Mouse (Mus musculus) E14TG2a.4 (cell line): ENCODE data around the gene Hus1.
A peak's percentile ranks its signal among the peaks of the same experiment; 100 is the strongest.

Source experiments
- H3K27me3 ChIP-seq: 2 replicates; pipeline ENCODE4 v1.6.1; 2014; ENCODE audit warnings: low read length, control low read depth; ENCODE audit not compliant: insufficient read depth
- H3K36me3 ChIP-seq: 2 replicates; pipeline ENCODE4 v1.6.1; 2014; ENCODE audit warnings: low read length, control low read depth; ENCODE audit not compliant: insufficient read depth
- H3K4me1 ChIP-seq: replicated peaks from 2 replicates; pipeline ENCODE4 v1.6.1; 2014; ENCODE audit warnings: low read depth, low read length, control low read depth
- H3K4me3 ChIP-seq: replicated peaks from 2 replicates; pipeline ENCODE4 v1.5.1; 2014; ENCODE audit warnings: mild to moderate bottlenecking, low read length
- H3K9me3 ChIP-seq: 2 replicates; pipeline ENCODE4 v1.6.1; 2014; ENCODE audit warnings: low read length, control low read depth
- CTCF ChIP-seq: conservative IDR thresholded peaks from 2 replicates; pipeline ENCODE4 v1.5.1; 2014; ENCODE audit warnings: low read length
- NANOG ChIP-seq: IDR thresholded peaks from 2 replicates; pipeline ENCODE4 v1.6.1; 2014; ENCODE audit warnings: borderline replicate concordance, low read length, mixed read lengths
- POU5F1 ChIP-seq: IDR thresholded peaks from 2 replicates; pipeline ENCODE4 v1.6.1; 2014; ENCODE audit warnings: low read length, borderline replicate concordance

The Hus1 gene

DNA sequence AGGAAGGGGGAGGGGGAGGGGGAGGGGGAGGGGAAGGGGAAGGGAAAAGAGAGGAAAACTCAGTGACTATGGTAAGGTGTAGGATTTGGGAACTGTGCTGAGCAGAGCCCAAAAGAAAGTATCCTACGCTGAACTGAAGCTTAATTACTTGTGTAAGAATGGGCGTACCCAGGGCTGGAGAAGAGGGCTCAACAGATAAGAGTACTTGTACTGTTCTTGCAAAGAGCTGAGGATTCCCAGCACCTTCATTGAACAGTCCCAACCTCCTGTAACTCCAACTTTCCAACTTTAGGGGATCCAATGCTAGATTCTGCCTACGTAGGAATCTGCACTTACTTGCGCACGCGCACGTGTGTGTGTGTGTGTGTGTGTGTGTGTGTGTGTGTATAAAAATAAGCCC lies 42.9 kb downstream of the Hus1 start:
- Histone ChIP-seq H3K27me3 (0 out of 2 replicates have a peak, but pooled peaks cover 4% of the 10 kb centered on the region), H3K36me3 (no peaks in the 10 kb centered on the region), H3K4me3 (no peak overlapping the region), H3K9me3 (no peaks in the 10 kb centered on the region), H3K4me1 (no peaks in the 10 kb centered on the region)
- TF ChIP-seq CTCF = no peak
- TF ChIP-seq POU5F1 = no peak
- TF ChIP-seq NANOG = no peak

DNA sequence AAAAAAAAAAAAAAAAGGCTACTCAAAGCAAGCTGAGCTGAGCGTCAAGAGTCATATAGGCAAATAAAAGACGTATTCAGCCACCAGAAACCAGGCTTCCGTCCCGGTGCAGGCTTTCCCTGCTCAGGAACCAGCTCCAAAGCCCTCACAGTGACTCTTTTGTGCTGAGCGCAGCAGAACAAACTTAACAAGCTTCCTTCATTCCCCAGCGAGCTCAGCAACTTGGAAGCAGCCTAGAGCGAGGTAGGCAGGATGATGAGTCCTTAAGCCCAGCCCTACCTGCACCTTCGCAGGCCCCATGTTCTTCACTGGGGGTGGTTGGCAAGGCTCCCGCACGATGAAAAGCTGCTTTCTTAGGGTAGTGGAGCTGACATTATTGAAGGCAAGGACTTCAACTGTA lies 52.4 kb downstream of the Hus1 start:
- Histone ChIP-seq H3K36me3 (no peaks in the 10 kb centered on the region), H3K4me3 (no peak overlapping the region), H3K27me3 (no peaks in the 10 kb centered on the region), H3K4me1 (no peaks in the 10 kb centered on the region), H3K9me3 (no peaks in the 10 kb centered on the region)
- no peak for TF ChIP-seq NANOG
- no peak for TF ChIP-seq POU5F1
- no peak for TF ChIP-seq CTCF

DNA sequence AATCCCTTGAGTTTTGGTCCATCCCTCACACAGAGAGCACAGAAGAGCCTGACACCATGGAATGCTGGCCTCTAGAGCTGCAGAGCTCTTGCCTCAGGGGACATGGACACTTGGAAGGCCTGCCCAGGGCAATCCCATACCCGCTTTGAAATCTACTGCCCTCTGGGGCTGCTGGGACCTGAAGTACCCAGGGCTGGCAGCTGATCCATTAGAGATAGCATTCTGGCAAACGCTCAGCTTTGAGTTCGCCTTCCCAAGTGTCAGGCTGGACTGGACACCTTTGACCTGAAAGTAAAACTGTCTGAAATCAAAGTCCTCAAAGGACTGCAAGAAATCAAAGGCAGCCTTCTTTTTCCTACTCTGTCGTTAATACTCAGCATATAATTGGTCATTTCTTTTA lies 52.9 kb downstream of the Hus1 start:
- H3K36me3 ChIP-seq = no peaks in the 10 kb centered on the region
- no peak overlapping the region for H3K4me3 ChIP-seq
- TF ChIP-seq POU5F1 = no peak
- TF ChIP-seq NANOG = no peak
- TF ChIP-seq CTCF = no peak
- no peaks in the 10 kb centered on the region for H3K4me1 ChIP-seq
- H3K9me3 ChIP-seq = no peaks in the 10 kb centered on the region
- no peaks in the 10 kb centered on the region for H3K27me3 ChIP-seq

DNA sequence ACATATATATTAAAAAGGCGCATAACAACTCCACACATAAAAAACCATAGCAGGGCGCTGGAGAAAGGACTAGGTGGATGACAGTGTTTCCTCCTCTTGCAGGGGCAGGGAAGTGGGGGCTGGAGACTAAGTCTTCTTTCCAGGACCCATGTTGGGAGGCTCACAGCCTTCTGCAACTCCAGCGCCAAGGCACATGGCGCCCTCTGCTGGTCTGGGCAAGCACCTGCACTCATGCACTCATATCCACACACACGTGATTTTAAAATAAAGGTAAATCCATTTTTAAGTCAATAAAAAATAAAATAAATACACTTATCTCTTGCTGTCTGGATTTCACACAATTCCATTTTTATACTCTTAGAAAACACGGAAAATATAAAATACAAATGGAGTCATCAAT lies 54.0 kb downstream of the Hus1 start:
- no peaks in the 10 kb centered on the region for H3K9me3 ChIP-seq
- no peaks in the 10 kb centered on the region for H3K36me3 ChIP-seq
- TF ChIP-seq NANOG (no peak), CTCF (peak; percentile 98)
- no peaks in the 10 kb centered on the region for H3K4me1 ChIP-seq
- no peaks in the 10 kb centered on the region for H3K27me3 ChIP-seq
- H3K4me3 ChIP-seq = no peak overlapping the region

DNA sequence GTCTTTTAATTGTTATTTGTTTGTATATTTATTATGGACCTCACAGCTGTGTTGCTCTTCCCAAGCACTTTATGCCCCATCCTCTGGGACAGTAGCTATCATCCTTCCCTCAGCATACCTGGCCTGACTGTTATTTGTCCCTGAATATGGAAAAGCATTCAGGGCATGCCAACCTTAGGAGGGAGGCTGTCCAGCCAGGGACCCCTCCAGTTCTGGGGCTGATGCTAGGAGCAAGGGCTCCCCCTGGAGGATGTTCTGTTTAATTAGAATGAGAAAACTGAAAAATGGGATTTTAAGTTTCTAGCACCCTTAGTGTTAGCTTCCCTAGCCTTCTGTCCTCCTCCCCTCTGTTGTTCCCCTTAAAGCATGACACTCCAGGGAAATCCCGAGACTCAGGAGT lies 55.3 kb downstream of the Hus1 start:
- H3K4me3 ChIP-seq = no peak overlapping the region
- no peaks in the 10 kb centered on the region for H3K9me3 ChIP-seq
- no peaks in the 10 kb centered on the region for H3K27me3 ChIP-seq
- H3K4me1 ChIP-seq = no peaks in the 10 kb centered on the region
- H3K36me3 ChIP-seq = no peaks in the 10 kb centered on the region
- peak; percentile 59 for TF ChIP-seq CTCF
- TF ChIP-seq NANOG = no peak

DNA sequence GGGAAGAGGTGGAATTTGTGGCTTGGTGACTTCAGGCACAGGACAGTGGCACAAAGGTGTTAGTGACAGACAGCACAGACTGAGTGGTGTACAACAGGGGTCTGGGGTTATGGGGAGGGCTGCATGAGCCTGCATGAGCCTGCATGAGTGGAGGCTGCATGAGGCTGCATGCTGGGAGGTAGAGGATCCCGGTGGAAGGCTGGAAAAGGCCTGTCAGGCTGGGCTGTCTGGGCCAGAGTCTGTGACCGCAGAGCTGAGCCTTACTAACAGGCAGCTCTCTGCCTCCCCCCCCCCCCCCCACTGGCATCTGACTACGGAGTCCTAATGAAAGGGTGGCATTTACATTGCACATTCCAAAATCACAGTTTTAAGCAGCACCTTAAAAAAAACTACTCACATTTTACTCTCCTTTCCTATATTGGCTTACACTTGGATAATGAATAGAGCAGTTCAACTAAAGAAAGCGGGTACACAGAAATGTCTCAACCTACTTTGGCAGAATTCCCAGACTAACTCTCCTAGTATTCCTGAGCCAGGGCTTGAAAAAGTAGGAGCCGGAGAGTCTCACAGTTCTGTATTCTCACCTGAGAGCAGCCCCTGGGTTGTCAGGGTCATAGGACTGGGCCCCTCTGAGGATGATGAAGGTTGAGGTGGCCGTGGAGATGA lies 61.1 kb downstream of the Hus1 start:
- H3K36me3 ChIP-seq = no peaks in the 10 kb centered on the region
- no peaks in the 10 kb centered on the region for H3K27me3 ChIP-seq
- H3K9me3 ChIP-seq = no peaks in the 10 kb centered on the region
- no peak for TF ChIP-seq NANOG
- no peak for TF ChIP-seq CTCF
- no peak for TF ChIP-seq POU5F1
- no peak overlapping the region for H3K4me3 ChIP-seq
- H3K4me1 ChIP-seq = no peaks in the 10 kb centered on the region

DNA sequence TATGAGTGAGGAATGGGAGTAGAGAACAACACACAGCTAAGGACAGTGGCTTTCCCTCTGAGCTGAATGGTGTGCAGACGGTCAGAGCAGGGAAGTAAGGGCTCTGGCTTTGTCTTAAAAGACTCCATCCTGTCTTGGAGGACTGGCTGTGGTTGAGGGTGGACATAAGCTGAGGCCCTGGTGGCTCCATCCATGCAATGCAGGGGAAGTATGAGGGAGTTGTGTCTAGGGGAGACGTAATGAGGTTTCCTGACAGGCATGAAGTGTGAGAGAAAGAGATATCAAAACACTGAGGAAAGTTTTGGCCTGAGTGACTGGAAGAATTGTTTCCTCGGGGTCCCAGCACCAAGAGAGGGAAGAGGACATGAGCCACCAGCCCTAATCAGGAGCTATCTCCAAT lies 62.1 kb downstream of the Hus1 start:
- H3K4me1 ChIP-seq = no peaks in the 10 kb centered on the region
- H3K27me3 ChIP-seq = no peaks in the 10 kb centered on the region
- no peak overlapping the region for H3K4me3 ChIP-seq
- H3K36me3 ChIP-seq = no peaks in the 10 kb centered on the region
- TF ChIP-seq POU5F1 (no peak), CTCF (no peak), NANOG (no peak)
- no peaks in the 10 kb centered on the region for H3K9me3 ChIP-seq

DNA sequence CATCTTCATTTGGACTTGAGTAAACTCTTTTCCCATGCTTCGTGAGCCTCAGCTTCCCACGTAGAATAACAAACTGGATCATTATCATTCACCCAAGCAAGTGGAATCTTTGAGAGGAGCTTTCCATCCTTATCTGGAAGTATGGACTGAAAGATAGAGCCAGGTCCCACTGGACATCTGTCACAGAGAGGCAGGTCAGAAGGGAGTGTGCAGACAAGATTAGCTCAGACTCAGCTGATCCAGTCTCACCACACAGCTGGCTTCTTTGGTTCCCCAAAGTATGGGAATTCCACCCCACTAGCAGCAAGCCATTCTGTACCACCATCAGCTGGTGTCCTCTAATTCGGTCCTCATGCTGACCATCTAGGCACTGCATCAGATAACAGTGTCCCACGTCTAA lies 66.9 kb downstream of the Hus1 start:
- Histone ChIP-seq H3K9me3 (no peaks in the 10 kb centered on the region), H3K36me3 (no peaks in the 10 kb centered on the region), H3K4me1 (no peaks in the 10 kb centered on the region), H3K4me3 (no peak overlapping the region), H3K27me3 (no peaks in the 10 kb centered on the region)
- TF ChIP-seq NANOG (no peak), CTCF (no peak), POU5F1 (no peak)
